Mouse (Mus musculus): Measurements from ENCODE around the gene Otogl. TPM values are rescaled to one million over a fixed set of nuclear protein-coding genes. Genes with fewer than 3 reads are reported as not detected.

Otogl gene
- 0.09 and 0.10 TPM in 2 replicates for polyA plus RNA-seq (2016; fragmentation: Nextera tagmentation; extraction: Ambion mirVana)

DNA sequence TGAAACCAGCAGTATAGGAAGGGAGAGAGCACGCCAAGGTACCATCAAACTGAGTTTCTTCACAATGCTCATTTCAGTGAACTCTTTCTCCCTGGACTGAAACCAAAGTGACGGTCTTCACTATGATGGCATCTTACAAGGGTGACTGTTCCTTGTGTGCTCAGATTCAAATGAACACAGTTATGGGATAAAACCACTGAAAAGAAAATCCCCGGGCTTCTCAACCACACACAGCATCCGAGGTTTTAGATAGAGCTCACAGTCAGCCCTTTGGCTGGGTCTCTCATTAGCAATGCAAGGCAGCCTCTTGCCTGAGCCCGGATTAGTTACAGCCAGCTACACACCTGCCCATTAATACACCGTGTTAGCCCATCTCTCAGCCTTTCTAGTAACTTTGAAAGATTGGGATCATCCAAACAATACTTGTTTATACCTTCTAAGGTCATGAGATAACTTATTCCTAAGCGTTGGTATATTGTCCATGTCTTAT, at the start of gene Otogl:
Otogl (minus strand) TSS at position 51 of the 490 bp plus-strand sequence.
- Histone ChIP-seq H3K27me3 (replicated peaks; ENCODE audit: low read depth, poor library complexity, severe bottlenecking) (no peaks in the 10 kb centered on the region), H3K4me3 (no peak within 1 kb of the TSS), H3K36me3 (replicated peaks) (no peaks in the 10 kb centered on the region), H3K27ac (replicated peaks) (no peak within 1 kb of the TSS), H3K4me1 (no peaks in the 10 kb centered on the region; the same call in 1 of the 2 replicates), H3K9me3 (no peaks in the 10 kb centered on the region; the same call in 1 of the 2 replicates)
- DNase-seq (ENCODE audit: low spot score): no peak
- 57% methylated on average over 7 of the region's 7 CpGs for WGBS

DNA sequence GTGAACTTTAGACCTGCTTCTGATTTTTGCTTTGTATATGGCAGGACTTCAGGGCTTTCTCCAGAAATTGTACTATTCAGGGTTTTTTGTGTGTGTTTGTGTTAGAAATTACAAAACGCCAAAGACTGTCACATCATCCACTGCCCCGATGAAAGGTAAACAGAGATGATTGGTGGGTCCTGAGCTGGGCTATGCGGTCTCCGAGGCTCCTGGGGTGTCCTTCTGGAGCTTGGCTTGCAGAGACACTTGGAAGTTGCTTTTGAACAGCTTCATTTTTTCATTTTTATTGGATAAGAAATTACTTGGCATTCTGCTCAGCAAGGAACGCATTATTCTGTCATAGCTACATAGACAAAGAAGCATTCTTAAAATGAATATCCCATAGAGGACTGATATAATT, 44.7 kb upstream of the Otogl start:
- H3K27ac ChIP-seq (replicated peaks): no peak overlapping the region
- H3K4me1 ChIP-seq: no peaks in the 10 kb centered on the region
- no peaks in the 10 kb centered on the region for H3K27me3 ChIP-seq (replicated peaks; ENCODE audit: low read depth, poor library complexity, severe bottlenecking)
- H3K36me3 ChIP-seq (replicated peaks): no peaks in the 10 kb centered on the region
- DNase-seq (ENCODE audit: low spot score): no peak
- 91% methylated on average over 5 of the region's 5 CpGs for WGBS
- H3K4me3 ChIP-seq: no peak overlapping the region
- H3K9me3 ChIP-seq: no peaks in the 10 kb centered on the region

DNA sequence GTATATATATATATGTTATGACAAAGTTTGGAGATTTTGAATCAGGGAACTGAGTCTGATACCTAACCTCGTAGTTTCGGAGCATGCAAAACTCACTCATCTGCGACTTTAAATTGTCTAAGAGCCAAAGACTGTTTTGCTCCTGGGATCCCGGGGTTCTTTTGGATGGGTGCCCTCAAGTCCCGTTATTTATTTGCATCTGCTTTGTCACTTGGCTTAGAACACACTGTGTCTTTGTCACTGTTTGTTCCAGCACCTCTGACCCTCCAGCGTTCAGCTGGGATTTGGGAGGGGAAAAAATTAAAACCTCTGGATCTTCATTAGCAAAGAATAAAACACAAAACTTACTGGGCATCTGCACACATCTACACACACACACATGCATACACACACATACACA, 42.5 kb upstream of the Otogl start:
- Histone ChIP-seq H3K4me1 (no peaks in the 10 kb centered on the region), H3K36me3 (replicated peaks) (no peaks in the 10 kb centered on the region), H3K4me3 (no peak overlapping the region), H3K27ac (replicated peaks) (no peak overlapping the region), H3K27me3 (replicated peaks; ENCODE audit: low read depth, poor library complexity, severe bottlenecking) (no peaks in the 10 kb centered on the region), H3K9me3 (no peaks in the 10 kb centered on the region)
- 86% methylated on average over 6 of the region's 6 CpGs for WGBS
- no peak for DNase-seq (ENCODE audit: low spot score)

DNA sequence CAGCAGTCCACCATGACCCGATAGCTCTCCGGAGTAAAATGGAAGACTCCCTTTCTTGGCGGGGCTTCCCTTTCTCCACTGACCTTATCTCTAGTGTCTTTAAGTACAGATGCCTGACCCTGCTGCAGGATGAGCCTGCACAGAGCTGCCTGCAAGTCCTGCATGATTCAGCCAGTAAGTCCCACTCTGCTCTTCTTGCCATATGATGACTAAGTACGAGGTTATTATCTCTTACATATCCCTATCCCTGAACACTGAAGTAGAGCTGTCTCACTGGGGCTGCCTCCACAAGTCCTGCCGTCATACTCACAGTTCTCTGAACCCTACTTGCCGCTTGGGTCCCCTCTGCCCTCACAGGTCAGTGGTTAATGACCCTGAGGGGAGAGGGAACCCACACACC, 39.7 kb upstream of the Otogl start:
- no peaks in the 10 kb centered on the region for H3K27me3 ChIP-seq (replicated peaks; ENCODE audit: low read depth, poor library complexity, severe bottlenecking)
- H3K9me3 ChIP-seq: no peaks in the 10 kb centered on the region
- no peak for DNase-seq (ENCODE audit: low spot score)
- H3K36me3 ChIP-seq (replicated peaks): no peaks in the 10 kb centered on the region
- WGBS: 86% methylated on average over 6 of the region's 6 CpGs
- H3K27ac ChIP-seq (replicated peaks): no peak overlapping the region
- H3K4me3 ChIP-seq: no peak overlapping the region
- H3K4me1 ChIP-seq: peaks cover 1% of the 10 kb centered on the region; the same call in 1 of the 2 replicates

DNA sequence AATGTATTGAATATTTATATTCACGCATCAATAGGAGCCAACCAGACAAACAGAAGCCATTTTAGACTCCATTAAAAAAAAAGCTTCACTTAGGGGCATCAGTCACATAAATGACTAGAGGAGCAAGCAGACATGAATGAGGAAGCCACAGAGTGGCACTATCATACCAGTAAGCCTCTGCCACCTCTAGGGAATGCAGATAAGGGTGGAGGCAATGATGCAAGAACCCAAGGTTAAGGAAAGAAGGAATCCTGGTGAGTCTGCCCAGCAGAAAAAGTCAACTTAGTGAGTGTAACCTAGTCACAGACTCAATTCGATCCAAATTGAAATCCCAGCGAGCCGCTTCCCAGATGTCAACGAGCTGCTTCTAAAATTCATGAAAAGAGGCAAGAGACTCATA, 38.0 kb upstream of the Otogl start:
- Histone ChIP-seq H3K9me3 (no peaks in the 10 kb centered on the region), H3K4me1 (peaks cover 3% of the 10 kb centered on the region; the same call in 1 of the 2 replicates), H3K27me3 (replicated peaks; ENCODE audit: low read depth, poor library complexity, severe bottlenecking) (no peaks in the 10 kb centered on the region), H3K36me3 (replicated peaks) (no peaks in the 10 kb centered on the region), H3K4me3 (no peak overlapping the region), H3K27ac (replicated peaks) (no peak overlapping the region)
- WGBS: 95% methylated on average over 5 of the region's 5 CpGs
- DNase-seq (ENCODE audit: low spot score): no peak

DNA sequence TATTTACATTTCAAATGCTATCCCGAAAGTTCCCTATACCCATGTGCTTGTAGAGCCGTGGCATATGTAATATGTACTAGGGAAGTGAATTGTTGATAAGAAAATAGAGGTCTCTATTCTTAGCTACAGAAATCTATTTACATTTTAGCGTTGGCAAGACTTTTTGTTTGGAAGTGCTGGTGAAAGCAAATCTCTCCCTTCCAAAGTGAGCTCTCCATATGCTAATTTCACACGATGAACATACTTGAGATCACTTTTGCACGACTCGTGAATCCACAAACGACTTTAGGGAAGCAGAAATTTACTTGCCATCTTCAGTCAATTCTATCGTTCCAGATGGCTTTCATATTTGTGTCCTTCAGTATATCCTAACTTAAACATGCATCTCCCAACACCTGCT, 36.7 kb upstream of the Otogl start:
- no peak for DNase-seq (ENCODE audit: low spot score)
- Histone ChIP-seq H3K4me1 (peaks cover 3% of the 10 kb centered on the region; the same call in 1 of the 2 replicates), H3K9me3 (no peaks in the 10 kb centered on the region), H3K27me3 (replicated peaks; ENCODE audit: low read depth, poor library complexity, severe bottlenecking) (no peaks in the 10 kb centered on the region), H3K27ac (replicated peaks) (no peak overlapping the region), H3K4me3 (no peak overlapping the region), H3K36me3 (replicated peaks) (no peaks in the 10 kb centered on the region)
- 87% methylated on average over 8 of the region's 8 CpGs for WGBS

DNA sequence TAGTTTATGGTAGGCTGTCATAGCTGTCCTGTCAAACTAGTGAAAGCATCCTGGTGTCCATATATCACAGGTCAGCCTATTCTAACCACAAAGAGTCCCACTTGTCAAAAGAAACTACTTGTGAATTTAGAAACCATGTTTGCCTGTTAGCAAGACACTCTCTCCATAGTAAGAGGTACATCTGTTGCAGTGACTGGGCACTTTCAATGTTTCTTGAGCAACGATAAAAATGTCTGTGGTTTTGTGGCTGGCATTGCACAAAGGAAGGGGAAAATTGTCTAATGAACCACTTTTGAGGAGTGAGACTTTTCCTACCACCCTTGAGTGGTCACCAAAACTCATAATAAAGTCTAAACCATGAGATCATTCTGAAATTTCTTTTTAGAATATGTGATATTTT, 36.1 kb upstream of the Otogl start:
- Histone ChIP-seq H3K4me1 (peaks cover 3% of the 10 kb centered on the region; the same call in 1 of the 2 replicates), H3K9me3 (no peaks in the 10 kb centered on the region), H3K36me3 (replicated peaks) (no peaks in the 10 kb centered on the region), H3K4me3 (no peak overlapping the region), H3K27me3 (replicated peaks; ENCODE audit: low read depth, poor library complexity, severe bottlenecking) (no peaks in the 10 kb centered on the region), H3K27ac (replicated peaks) (no peak overlapping the region)
- no peak for DNase-seq (ENCODE audit: low spot score)
- 90% methylated on average over 1 of the region's 1 CpGs for WGBS

DNA sequence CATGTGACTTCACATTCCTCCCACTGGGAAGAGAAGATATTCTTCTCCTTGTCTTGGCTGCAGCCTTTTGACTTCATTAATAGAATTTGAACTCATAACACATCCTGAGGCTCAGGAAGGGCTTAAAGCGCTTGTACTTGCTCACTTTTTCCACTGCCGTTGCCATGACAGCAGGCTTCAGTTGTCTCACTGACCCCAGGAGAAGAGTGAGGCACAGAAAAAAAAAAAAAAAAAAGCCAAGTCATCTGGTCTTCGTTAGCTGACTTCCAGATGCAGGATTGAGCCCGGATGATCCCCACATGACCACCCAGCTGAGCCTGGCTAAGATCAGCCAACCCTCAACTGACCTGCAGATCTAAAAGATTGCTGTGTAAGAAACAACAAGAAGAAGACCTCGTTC, 34.4 kb upstream of the Otogl start:
- WGBS: 29% methylated on average over 5 of the region's 5 CpGs
- DNase-seq (ENCODE audit: low spot score): peak; percentile 59
- Histone ChIP-seq H3K27ac (replicated peaks) (no peak overlapping the region), H3K36me3 (replicated peaks) (no peaks in the 10 kb centered on the region), H3K9me3 (no peaks in the 10 kb centered on the region), H3K4me1 (peaks cover 3% of the 10 kb centered on the region; the same call in 1 of the 2 replicates), H3K4me3 (no peak overlapping the region), H3K27me3 (replicated peaks; ENCODE audit: low read depth, poor library complexity, severe bottlenecking) (no peaks in the 10 kb centered on the region)

DNA sequence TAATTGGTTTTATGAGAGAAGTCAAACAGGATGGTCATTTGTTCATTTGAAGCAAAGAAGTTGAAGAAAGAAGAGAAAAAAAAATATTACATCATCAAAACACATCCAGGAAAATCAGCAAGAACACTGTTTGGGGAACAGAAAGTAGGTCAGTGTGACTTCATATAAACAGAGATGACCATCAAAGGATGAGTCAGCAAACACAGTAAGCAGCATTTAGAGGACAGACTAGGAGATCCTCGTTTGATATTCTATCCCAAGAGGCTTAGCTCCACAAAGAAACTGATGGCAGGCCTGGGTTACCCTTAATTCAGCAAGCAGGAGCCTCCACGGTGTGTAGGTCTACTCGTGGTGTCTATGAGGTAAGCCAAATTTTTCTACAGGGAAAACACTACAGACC, 31.9 kb upstream of the Otogl start:
- Histone ChIP-seq H3K36me3 (replicated peaks) (no peaks in the 10 kb centered on the region), H3K27me3 (replicated peaks; ENCODE audit: low read depth, poor library complexity, severe bottlenecking) (no peaks in the 10 kb centered on the region), H3K4me1 (peaks cover 3% of the 10 kb centered on the region; the same call in 1 of the 2 replicates), H3K27ac (replicated peaks) (no peak overlapping the region), H3K4me3 (no peak overlapping the region), H3K9me3 (no peaks in the 10 kb centered on the region)
- 78% methylated on average over 3 of the region's 3 CpGs for WGBS
- no peak for DNase-seq (ENCODE audit: low spot score)

DNA sequence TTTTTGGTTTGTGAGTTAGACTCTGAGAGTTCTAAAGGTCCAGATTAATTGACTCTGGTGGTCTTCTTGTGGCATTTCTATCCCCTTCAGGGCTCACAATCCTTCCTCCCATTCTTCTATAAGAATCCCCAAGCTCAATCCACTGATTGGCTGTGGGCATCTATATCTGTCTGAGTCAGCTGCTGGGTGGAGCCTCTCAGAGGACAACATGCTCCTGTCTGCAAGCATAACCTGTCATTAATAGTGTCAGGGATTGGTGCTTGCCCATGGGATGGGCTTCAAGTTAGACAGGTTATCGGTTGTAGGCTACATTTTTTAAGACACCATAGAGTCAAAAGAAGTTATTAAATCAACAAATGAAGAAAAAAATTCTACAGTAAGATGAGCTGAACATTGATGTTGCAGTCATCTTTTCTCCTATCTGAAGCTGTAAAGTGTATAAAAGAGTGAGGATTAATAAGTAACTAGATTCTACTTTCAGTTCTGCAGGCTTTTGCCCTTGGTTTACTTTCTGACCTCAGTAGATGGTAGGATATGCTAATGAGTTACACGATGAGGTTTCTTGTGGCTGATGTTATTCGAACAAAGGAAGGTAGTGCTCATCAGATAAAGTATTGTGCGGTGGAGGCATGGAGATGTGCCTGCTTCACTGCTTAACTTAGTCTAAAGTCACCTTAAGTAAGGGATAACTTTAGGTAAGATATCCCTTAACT, 29.4 kb upstream of the Otogl start:
- 94% methylated on average over 4 of the region's 4 CpGs for WGBS
- H3K27me3 ChIP-seq (replicated peaks; ENCODE audit: low read depth, poor library complexity, severe bottlenecking): no peaks in the 10 kb centered on the region
- H3K9me3 ChIP-seq: no peaks in the 10 kb centered on the region
- H3K27ac ChIP-seq (replicated peaks): no peak overlapping the region
- H3K4me3 ChIP-seq: no peak overlapping the region
- DNase-seq (ENCODE audit: low spot score): no peak
- no peaks in the 10 kb centered on the region for H3K4me1 ChIP-seq
- no peaks in the 10 kb centered on the region for H3K36me3 ChIP-seq (replicated peaks)

DNA sequence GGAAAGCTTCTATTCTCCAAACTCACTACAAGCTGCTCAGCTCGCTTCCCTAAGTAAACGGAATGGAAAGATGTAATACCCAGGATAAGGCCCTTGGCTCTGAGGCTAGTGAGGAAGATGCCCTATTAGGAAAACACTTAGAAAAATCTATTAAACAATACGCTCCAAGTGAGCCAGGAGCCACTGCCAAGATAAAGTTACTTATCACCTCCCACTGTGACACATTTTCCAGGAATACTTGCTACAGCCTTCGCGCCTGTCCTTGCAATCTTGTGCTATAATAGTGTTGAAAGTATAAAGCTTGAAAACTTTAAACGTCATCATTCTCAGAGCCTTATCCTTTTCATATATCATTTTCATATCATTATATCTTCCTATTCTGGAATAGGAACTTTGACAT, 28.4 kb upstream of the Otogl start:
- DNase-seq (ENCODE audit: low spot score): no peak
- no peaks in the 10 kb centered on the region for H3K4me1 ChIP-seq
- H3K27me3 ChIP-seq (replicated peaks; ENCODE audit: low read depth, poor library complexity, severe bottlenecking): no peaks in the 10 kb centered on the region
- 81% methylated on average over 6 of the region's 6 CpGs for WGBS
- no peaks in the 10 kb centered on the region for H3K36me3 ChIP-seq (replicated peaks)
- no peak overlapping the region for H3K27ac ChIP-seq (replicated peaks)
- no peak overlapping the region for H3K4me3 ChIP-seq
- no peaks in the 10 kb centered on the region for H3K9me3 ChIP-seq

DNA sequence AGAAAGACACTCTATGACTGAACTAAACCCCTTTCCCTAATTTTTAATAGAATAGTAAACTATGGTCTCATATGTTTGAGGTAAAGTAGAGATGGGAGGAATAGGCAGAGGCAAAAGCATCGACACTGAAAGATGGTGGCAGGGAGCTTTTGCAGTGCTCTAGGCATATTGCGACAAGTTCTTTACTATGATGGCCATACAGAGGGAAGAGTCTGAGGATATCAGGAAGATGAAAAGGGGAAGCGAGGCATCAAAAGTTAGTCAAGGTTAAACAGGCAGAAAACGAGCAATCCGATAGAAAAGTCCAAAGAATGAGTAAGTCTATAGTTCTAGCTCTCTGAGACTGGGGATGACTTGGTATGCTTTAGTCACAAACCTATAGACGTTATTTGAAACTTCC, 27.9 kb upstream of the Otogl start:
- Histone ChIP-seq H3K4me3 (no peak overlapping the region), H3K27me3 (replicated peaks; ENCODE audit: low read depth, poor library complexity, severe bottlenecking) (no peaks in the 10 kb centered on the region), H3K9me3 (no peaks in the 10 kb centered on the region), H3K4me1 (no peaks in the 10 kb centered on the region), H3K27ac (replicated peaks) (no peak overlapping the region), H3K36me3 (replicated peaks) (no peaks in the 10 kb centered on the region)
- DNase-seq (ENCODE audit: low spot score): no peak
- WGBS: 82% methylated on average over 6 of the region's 6 CpGs

DNA sequence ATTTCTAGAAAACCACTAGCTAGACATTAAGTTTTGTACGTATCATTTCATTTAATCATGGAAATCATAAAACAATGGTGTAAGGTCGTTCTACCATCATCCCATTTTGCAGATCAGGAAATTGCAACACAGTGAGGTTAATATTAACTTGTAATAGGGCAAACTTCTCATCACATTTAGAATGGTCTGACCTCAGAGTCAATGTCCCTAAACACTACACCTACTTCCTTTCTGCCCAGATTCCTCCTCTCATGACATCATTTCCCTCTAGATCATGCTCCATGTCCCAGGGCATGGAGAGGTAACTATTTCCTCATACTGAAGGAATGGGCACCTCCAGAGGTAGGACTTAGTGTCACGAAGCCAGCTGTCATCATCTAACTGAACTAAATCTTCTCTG, 22.1 kb upstream of the Otogl start:
- Histone ChIP-seq H3K4me3 (no peak overlapping the region), H3K9me3 (no peaks in the 10 kb centered on the region), H3K4me1 (peaks cover 20% of the 10 kb centered on the region), H3K27ac (replicated peaks) (no peak overlapping the region), H3K27me3 (replicated peaks; ENCODE audit: low read depth, poor library complexity, severe bottlenecking) (no peaks in the 10 kb centered on the region), H3K36me3 (replicated peaks) (no peaks in the 10 kb centered on the region)
- 86% methylated on average over 3 of the region's 3 CpGs for WGBS
- no peak for DNase-seq (ENCODE audit: low spot score)
